Mouse (Mus musculus): ENCODE measurements around the gene Mroh7. TPM values are rescaled to one million over a fixed set of nuclear protein-coding genes. Genes with fewer than 3 reads are reported as not detected.

Mroh7 gene
- polyA plus RNA-seq, 1 experiment from 2014 or later, result 1.5 TPM

DNA sequence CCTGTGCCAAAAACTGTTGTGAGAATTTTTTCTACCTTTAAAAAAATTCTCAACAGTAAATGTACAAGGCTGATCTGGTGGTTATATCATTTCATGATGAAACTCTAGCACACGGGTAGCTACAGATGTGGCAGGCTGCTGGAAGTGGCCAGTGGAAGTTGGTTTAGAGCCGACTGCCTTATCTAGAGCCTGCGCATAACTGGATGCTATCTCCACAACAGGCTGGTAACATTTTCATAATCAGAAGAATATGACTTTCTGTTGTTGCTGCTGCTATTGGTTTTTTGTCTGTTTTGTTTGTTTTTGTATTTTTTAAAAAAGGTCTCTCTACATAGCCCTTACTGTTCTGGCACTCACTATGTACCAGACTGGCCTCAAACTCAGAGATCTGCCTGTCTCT, 78.2 kb downstream of the Mroh7 start:
- no peaks in the 10 kb centered on the region for H3K9me3 ChIP-seq
- H3K9ac ChIP-seq, result no peak overlapping the region
- WGBS, result 95% methylated on average over 3 of the region's 3 CpGs
- H3K4me1 ChIP-seq (replicated peaks), result peaks cover 8% of the 10 kb centered on the region
- no peak overlapping the region for H3K4me2 ChIP-seq
- H3K36me3 ChIP-seq, result peaks cover 2% of the 10 kb centered on the region; the same call in 1 of the 2 replicates
- H3K27ac ChIP-seq (replicated peaks), result no peak overlapping the region
- no peak overlapping the region for H3K4me3 ChIP-seq
- ATAC-seq (ENCODE audit: low FRiP score, low read depth), result no peak
- H3K27me3 ChIP-seq, result peaks cover 10% of the 10 kb centered on the region; the same call in 1 of the 2 replicates

- 5% methylated on average over 40 of the region's 40 CpGs for WGBS
- Histone ChIP-seq H3K27ac (replicated peaks) (peak within 1 kb of the TSS; percentile 81), H3K4me1 (replicated peaks) (peaks cover 8% of the 10 kb centered on the region), H3K27me3 (peaks cover 14% of the 10 kb centered on the region; the same call in 1 of the 2 replicates), H3K36me3 (peaks cover 2% of the 10 kb centered on the region; the same call in 1 of the 2 replicates), H3K9ac (peak within 1 kb of the TSS; percentile 84), H3K4me2 (peak within 1 kb of the TSS; percentile 85), H3K4me3 (peak within 1 kb of the TSS; percentile 70), H3K9me3 (no peaks in the 10 kb centered on the region)
- ATAC-seq (ENCODE audit: low FRiP score, low read depth), result peak; percentile 98
Observed at GRCm38 (mm10) chr4:106650833-106651527, 79.7 kb downstream of the Mroh7 start, which contains the start of gene Pars2. Gene Pars2, plus strand, starts transcription at chr4:106651069.

DNA sequence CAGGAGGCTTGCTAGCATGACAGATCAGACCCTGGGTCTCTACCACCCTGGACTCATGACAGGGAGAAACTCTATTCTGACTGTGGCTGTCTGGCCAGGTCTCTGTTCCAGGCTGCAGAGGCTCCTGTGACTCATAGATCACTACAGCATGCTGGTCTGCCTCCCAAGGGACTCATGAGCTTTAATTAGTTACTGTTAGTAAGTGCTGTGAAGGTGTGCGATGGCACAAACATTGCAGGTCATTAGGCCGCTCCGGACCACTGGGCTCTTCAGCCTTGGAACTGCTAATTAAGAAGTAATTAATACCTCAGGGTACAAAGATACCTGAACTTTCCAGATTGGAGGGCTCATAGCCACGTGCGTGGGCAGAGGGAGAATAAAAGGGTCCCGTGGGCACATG, 83.6 kb downstream of the Mroh7 start:
- H3K36me3 ChIP-seq, result no peaks in the 10 kb centered on the region
- H3K27ac ChIP-seq (replicated peaks), result no peak overlapping the region
- peaks cover 14% of the 10 kb centered on the region for H3K4me1 ChIP-seq (replicated peaks)
- H3K9ac ChIP-seq, result no peak overlapping the region
- no peak overlapping the region for H3K4me3 ChIP-seq
- no peak overlapping the region for H3K4me2 ChIP-seq
- no peak for ATAC-seq (ENCODE audit: low FRiP score, low read depth)
- 75% methylated on average over 6 of the region's 6 CpGs for WGBS
- no peaks in the 10 kb centered on the region for H3K9me3 ChIP-seq
- peaks cover 14% of the 10 kb centered on the region; the same call in 1 of the 2 replicates for H3K27me3 ChIP-seq

GRCm38 (mm10) chr4:106645797-106646196, 84.9 kb downstream of the Mroh7 start:
- Histone ChIP-seq H3K9me3 (no peaks in the 10 kb centered on the region), H3K27me3 (peaks cover 14% of the 10 kb centered on the region; the same call in 1 of the 2 replicates), H3K27ac (replicated peaks) (no peak overlapping the region), H3K4me2 (no peak overlapping the region), H3K9ac (no peak overlapping the region), H3K4me1 (replicated peaks) (peaks cover 6% of the 10 kb centered on the region; the same call in 1 of the 2 replicates), H3K4me3 (no peak overlapping the region), H3K36me3 (no peaks in the 10 kb centered on the region)
- ATAC-seq (ENCODE audit: low FRiP score, low read depth), result no peak
- 80% methylated on average over 5 of the region's 5 CpGs for WGBS

DNA sequence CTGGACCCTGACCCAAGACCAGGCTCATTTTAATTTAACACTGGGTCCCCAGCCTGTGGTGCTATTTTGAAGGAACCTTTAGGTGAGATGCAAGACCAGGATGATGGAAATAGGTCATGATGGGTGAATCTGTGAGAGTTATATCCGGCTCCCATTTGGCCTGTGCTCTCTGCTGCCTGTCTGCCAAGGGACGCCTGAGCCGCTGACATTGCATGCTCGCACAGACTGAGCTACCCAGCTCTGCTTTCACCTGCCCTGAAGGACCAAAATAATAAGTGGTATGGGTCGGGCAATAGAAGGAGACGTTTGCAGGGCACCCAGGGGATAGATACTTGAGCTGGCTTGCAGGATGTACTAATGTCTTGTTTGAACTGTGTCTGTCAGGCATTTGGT, 86.5 kb downstream of the Mroh7 start:
- Histone ChIP-seq H3K27ac (replicated peaks) (no peak overlapping the region), H3K27me3 (peaks cover 14% of the 10 kb centered on the region; the same call in 1 of the 2 replicates), H3K36me3 (no peaks in the 10 kb centered on the region), H3K4me1 (replicated peaks) (peaks cover 6% of the 10 kb centered on the region; the same call in 1 of the 2 replicates), H3K9me3 (no peaks in the 10 kb centered on the region), H3K4me2 (no peak overlapping the region), H3K4me3 (no peak overlapping the region), H3K9ac (no peak overlapping the region)
- ATAC-seq (ENCODE audit: low FRiP score, low read depth), result no peak
- 74% methylated on average over 6 of the region's 6 CpGs for WGBS

DNA sequence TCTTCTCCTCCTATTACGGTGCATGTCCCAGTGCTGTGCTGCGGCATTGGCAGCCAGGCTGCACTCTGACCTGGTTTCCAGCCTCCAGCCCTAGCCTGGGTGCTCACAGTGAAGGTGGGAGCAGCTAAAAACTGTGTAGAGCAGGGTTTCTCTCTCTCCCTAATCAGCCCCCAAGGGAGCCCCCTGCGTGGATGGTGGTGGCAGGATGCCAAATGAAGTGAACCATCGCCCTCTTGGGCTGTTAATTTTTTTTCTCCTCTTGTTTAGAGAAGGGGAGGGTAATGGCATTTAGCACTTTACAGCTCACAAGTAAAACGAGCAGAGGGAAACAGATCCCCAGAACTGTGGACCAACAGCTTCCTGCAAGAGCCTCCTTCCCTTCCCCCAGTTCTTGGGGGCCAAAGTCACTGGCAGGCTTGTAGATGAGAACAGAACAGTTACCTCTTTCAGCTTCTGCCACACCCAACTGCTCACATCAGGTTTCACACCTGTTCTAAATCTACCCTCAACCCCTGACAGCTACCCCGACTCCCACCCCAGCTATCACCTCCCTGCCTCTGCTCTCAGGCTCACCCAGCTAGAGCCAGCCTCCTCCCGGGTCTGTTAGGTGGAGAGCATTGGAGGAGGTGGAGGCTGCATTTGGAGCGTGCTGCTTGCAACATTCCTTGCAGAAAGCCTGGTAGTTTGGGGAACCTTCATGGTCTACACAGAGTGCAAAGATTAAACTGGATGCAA, 87.1 kb downstream of the Mroh7 start:
- 41% methylated on average over 8 of the region's 8 CpGs for WGBS
- H3K27ac ChIP-seq (replicated peaks), result no peak overlapping the region
- H3K36me3 ChIP-seq, result no peaks in the 10 kb centered on the region
- no peaks in the 10 kb centered on the region for H3K9me3 ChIP-seq
- H3K9ac ChIP-seq, result no peak overlapping the region
- H3K4me1 ChIP-seq (replicated peaks), result peaks cover 6% of the 10 kb centered on the region; the same call in 1 of the 2 replicates
- H3K4me2 ChIP-seq, result no peak overlapping the region
- no peak for ATAC-seq (ENCODE audit: low FRiP score, low read depth)
- H3K27me3 ChIP-seq, result peaks cover 10% of the 10 kb centered on the region; the same call in 1 of the 2 replicates
- no peak overlapping the region for H3K4me3 ChIP-seq

- WGBS, result 29% methylated on average over 9 of the region's 9 CpGs
- H3K9me3 ChIP-seq, result no peaks in the 10 kb centered on the region
- no peaks in the 10 kb centered on the region for H3K36me3 ChIP-seq
- H3K27ac ChIP-seq (replicated peaks), result peak overlapping the region; percentile 75
- ATAC-seq (ENCODE audit: low FRiP score, low read depth), result 0 out of 2 replicates have a peak, but pooled peaks have one; percentile 6
- no peak overlapping the region for H3K9ac ChIP-seq
- no peaks in the 10 kb centered on the region for H3K27me3 ChIP-seq
- H3K4me2 ChIP-seq, result peak overlapping the region; percentile 19
- H3K4me3 ChIP-seq, result no peak overlapping the region
- H3K4me1 ChIP-seq (replicated peaks), result peaks cover 46% of the 10 kb centered on the region
Observed at GRCm38 (mm10) chr4:106634086-106634479, 96.6 kb downstream of the Mroh7 start.

DNA sequence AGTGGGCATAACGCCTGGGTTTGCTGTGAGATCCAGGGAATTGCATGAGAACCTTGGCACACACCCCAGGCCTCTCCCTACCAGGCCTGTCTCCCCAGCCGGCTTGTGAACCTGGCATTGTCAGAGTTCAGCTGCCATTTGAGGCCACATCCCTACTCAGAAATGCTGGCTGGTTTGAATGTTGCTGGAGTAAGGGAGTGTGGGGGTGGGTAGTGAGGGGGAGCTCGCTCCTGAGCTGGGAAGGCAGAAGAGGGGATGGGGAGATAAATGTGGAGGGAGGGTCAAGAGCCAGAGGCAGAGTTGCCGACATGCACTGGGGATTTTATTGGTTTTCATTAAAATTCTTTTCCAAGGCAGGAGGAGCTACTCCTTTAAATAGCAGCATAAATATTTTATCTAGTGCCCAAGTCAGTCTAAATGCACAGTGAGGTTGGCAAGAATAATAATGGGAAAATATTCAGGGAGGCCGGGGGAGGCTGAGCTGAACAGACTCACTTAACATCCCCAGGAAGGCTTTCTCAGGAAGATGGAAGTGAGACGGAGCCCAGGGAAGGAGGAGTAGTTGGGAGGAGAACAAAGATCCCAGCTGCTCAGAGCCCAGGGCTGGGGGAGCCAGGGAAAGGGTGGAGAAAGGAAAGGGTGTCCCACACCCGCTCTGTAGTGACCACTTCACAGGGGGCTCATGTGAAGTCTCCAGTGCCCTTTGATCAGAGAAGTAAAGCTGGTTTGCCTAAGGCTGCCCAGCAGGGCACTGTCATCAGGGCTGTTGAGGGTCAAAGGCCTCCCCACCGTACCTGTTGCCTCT, 97.2 kb downstream of the Mroh7 start:
- Histone ChIP-seq H3K27me3 (no peaks in the 10 kb centered on the region), H3K36me3 (no peaks in the 10 kb centered on the region), H3K4me1 (replicated peaks) (peaks cover 46% of the 10 kb centered on the region), H3K9me3 (no peaks in the 10 kb centered on the region), H3K9ac (0 out of 2 replicates have a peak overlapping the region, but pooled peaks have one; percentile 15), H3K27ac (replicated peaks) (peak overlapping the region; percentile 75), H3K4me3 (no peak overlapping the region), H3K4me2 (peak overlapping the region; percentile 19)
- 21% methylated on average over 8 of the region's 8 CpGs for WGBS
- ATAC-seq (ENCODE audit: low FRiP score, low read depth), result peak; percentile 49

GRCm38 (mm10) chr4:106632313-106632712, 98.4 kb downstream of the Mroh7 start:
- Histone ChIP-seq H3K9ac (no peak overlapping the region), H3K27ac (replicated peaks) (no peak overlapping the region; the same call in 1 of the 2 replicates), H3K4me3 (no peak overlapping the region), H3K4me2 (no peak overlapping the region), H3K36me3 (no peaks in the 10 kb centered on the region), H3K27me3 (no peaks in the 10 kb centered on the region), H3K9me3 (no peaks in the 10 kb centered on the region), H3K4me1 (replicated peaks) (peaks cover 46% of the 10 kb centered on the region)
- WGBS, result 40% methylated on average over 1 of the region's 3 CpGs
- ATAC-seq (ENCODE audit: low FRiP score, low read depth), result no peak

All from hindbrain, embryonic 15.5 days (tissue).